Mouse (Mus musculus) frontal cortex, adult (tissue): Measurements from ENCODE around the gene Pwp2.
"Not testable (repeated sequence)": the region's sequence is repeated elsewhere in the genome, so short reads cannot be mapped to it uniquely, and the experiment has no call there.

Source experiments
- ATAC-seq: cut with Nextera tagmentation; 2 replicates; pipeline ENCODE4 v1.9.2; 2017; ENCODE audit warnings: mild to moderate bottlenecking, moderate library complexity, mixed read lengths; ENCODE audit not compliant: low TSS enrichment

Pwp2 gene

GRCm38 (mm10) chr10:78184531-78185380 is at the start of gene Pwp2:
Gene Pwp2, minus strand, starts transcription at chr10:78185149.
- peak; percentile 93 for ATAC-seq

- no peak for ATAC-seq
Observed at GRCm38 (mm10) chr10:78233756-78234155, 48.8 kb upstream of the Pwp2 start.

DNA sequence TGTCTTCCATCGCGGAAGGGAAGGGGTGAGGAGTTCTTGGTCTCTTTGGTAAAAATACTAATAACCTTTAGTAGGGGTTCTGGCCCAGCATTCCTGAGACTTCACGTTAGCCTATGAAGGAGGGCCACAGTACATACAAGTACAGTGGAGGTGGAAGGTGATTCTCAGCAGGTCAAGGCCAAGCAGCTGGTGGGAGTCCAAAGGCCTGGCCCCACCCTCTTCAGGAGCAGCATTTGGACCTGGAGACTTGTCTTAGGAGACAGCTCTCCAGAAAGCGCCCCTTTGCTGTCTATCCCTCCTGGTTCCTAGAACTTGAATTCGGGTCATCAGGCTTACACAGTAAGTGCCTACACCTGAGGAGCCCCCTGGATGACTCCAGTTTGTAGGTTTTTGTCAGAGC is 48.2 kb upstream of the Pwp2 start:
- no peak for ATAC-seq

DNA sequence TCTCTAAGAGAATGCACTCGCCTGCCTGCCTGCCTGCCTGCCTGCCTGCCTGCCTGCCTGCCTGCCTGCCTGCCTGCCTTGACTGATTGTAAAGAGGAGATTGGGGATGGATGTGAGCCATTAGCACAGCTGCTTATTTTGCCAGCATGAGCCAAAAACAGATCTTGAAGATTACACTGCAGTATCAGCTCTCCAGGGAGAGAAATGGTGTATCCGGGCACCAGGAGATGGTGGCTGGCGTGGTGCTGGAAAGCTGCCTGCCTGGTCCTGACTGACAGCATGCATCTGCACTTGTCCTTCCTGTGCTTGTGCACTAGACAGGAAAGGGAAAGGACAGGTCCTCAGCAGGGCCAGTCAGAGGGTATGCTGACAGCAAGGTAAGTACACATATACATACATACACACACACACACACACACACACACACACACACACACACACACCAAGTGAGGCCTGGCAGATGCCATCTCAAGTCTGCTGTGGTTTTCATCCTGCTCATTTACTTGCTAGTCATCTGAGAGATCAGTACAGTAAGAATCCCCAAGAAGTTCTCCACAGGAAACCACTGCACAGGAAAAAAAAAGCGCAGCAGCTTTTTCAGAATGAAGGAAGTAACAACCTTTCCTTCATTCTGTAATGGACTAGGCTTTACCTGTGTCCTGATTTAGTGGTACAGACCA is 47.5 kb upstream of the Pwp2 start:
- ATAC-seq = peak; percentile 23; the same call in 1 of the 2 replicates

DNA sequence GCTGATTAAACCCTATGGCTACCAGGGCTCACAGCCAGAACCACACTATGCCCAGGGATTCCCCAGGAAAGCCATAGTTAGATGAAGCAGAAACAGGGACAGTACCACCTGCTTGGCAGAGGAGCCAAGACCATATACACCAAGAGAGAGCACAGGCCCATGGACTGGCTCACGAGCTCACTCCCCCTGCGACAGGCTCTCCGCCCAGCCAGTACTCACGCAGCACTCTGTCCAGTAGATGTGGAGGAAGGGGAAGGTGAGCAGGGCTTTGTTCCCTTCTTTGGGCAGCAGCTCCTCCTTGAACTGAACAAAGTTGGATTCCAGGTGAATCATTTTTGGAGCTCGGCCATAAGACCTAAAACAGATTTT is 43.6 kb upstream of the Pwp2 start:
- ATAC-seq = no peak

GRCm38 (mm10) chr10:78227875-78228559 is 43.1 kb upstream of the Pwp2 start:
- no peak for ATAC-seq

- no peak for ATAC-seq
Observed at GRCm38 (mm10) chr10:78224136-78224535, 39.2 kb upstream of the Pwp2 start.

GRCm38 (mm10) chr10:78222908-78223307 is 38.0 kb upstream of the Pwp2 start:
- ATAC-seq = no peak

DNA sequence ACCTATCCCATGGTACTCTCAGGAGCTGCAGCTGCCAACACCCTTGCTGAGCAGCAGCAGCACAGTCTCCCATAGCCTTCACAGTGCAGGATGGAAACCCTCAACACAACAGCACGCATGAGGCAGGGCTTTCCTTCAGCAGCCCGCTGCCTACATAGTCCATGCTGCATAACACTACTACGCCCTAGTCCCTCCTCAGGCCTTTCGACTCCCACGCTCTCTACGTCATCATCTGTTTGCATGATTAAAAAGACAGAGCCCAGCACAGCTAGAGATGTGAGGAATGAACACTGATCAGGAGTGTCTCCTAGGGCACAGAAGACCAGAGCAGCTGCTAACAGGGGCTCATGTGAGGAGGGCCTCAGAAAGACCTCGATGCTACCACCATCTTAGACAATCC is 36.4 kb upstream of the Pwp2 start:
- peak; percentile 66 for ATAC-seq

DNA sequence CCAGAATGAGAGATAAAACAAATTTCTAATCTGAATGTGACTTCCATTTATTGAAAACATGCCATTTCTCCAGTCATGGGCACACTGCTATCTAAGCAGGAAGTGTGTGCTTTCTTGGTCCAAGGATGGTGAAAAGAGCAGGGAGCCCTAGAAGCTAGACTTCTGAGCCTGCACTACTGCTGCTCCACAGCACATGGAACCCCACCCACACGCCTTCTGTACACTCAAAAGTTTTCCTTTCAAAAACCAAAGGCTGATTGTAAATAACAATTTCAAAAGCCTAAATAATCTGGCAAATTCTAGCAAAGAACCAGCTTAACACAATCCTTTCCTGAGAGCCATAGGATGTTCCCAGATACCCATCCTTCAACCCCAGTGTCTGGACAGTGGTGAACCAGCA is 34.6 kb upstream of the Pwp2 start:
- no peak for ATAC-seq

DNA sequence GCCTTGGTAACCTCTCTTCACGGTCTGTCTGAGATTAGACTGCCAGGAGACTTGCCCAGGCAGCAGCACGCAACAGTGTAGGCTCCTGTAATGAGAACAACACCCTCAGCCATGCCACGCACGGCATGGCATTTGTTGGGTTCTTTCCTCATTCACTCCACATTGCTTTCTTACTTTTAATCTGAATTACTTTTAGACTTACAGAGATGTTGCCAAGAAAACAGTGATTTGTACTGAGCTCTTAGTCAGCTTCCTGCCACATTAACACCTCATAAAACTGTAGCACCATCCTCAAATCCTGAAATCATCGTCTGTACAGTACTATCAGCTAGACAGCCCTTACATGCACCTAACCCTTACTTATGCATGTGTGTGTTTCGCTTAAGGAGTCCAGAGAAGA is 33.6 kb upstream of the Pwp2 start:
- ATAC-seq = peak; percentile 21; the same call in 1 of the 2 replicates

GRCm38 (mm10) chr10:78216376-78217083 is 31.6 kb upstream of the Pwp2 start:
- ATAC-seq = no peak

DNA sequence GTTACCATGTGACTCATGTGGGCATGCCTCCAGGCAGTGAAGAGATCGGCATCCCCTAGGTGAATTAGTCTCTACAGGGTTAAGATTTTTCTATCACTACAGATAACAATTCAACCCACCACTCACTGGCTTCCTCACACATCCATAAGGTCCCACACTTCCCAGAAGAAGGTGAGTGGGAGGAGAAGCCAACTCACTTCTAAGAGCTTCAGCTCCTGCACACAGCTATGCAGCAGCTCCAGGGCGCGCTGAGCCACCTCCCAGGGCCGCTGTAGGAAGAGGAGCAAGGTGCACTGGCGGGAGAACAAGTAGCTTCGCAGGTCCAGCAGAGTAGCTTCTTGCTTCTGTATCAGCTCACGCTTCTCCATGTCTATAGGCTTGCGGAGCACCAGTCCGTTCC is 29.4 kb upstream of the Pwp2 start:
- peak; percentile 82 for ATAC-seq

DNA sequence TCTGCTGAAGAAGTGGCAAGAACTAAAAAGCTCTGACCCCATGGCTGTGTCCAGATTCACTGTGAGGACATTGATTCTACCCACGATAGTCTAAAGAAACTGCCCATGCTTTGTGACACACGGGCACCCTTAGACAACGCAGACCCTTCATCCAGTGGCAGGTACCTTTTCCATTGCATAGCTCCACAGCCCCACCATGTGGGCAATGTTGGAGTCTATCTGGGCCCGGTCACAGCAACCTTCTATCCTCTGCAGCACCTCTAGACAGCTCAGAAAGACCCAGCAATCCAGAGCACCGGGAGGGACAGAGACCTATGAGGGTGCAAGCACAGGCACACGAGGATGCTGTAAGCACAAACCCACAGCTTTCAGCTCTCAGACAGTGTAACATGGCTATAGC is 26.4 kb upstream of the Pwp2 start:
- peak; percentile 55; the same call in 1 of the 2 replicates for ATAC-seq

DNA sequence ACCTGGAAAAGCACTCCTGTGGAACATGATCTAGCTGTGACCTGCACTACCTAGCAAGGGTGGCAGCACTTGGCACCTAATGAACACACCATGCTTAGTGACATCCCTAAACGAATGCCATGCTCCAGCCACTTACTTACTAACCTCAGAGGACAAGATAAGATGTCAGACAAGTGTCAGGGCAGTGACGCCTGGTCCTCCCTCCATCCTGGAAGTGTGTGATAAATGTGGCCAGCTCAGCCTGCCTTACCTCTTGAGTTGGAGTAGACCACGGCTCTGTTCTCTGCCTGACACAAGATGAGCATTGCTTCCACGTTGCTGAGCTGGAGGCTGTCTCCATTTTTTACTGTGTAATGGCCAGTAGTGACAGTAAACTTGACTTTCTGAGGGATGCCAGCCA is 16.2 kb upstream of the Pwp2 start:
- ATAC-seq = no peak

GRCm38 (mm10) chr10:78192933-78193332 is 8.0 kb upstream of the Pwp2 start:
- ATAC-seq = no peak

GRCm38 (mm10) chr10:78186076-78186475 is 1.1 kb upstream of the Pwp2 start:
- ATAC-seq = not testable (repeated sequence)

DNA sequence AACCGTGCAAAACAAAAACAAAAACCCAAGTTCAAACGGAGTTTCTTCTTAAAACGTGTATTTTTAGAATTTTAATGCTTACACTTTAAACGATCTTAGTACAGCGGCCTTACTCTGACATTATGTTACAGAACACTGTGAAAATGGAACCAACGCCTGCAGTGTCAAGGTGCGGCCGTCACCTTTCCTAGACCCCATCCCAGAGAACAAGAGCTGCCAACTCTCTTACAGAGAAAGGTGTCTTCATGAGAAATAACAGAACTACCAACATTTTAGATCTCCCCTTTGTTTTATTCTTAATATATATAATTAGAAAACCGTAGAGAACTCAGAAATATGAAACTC is 404 bp upstream of the Pwp2 start:
- peak; percentile 16; the same call in 1 of the 2 replicates for ATAC-seq

DNA sequence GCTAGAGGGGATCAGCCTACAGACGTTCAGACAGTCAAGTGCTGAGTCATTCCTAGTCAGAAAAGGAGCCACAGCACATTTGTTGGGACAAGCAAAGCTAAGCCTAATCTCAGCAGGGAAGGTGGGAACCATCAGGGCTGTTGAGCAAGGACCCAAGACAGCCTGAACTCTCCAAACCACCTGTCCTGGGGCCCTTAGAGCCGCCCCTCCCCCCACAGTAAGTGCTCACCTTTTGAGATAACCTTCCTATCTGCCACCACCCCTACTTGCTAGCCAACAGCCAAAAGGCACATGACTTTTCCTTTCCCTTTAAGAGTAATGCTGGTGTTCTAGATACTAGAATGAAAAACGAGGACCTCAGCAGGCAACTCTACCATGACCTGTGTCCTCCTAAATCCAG is 1.4 kb downstream of the Pwp2 start:
- no peak for ATAC-seq

GRCm38 (mm10) chr10:78182321-78182720 is 2.6 kb downstream of the Pwp2 start:
- no peak for ATAC-seq

GRCm38 (mm10) chr10:78174474-78174873 is 10.5 kb downstream of the Pwp2 start:
- ATAC-seq = no peak

GRCm38 (mm10) chr10:78171581-78171980 is 13.4 kb downstream of the Pwp2 start:
- ATAC-seq = no peak
